Mouse (Mus musculus) adrenal gland, postnatal 36 days (tissue): ENCODE data around the gene Dbil5. TPM values are rescaled to one million over a fixed set of nuclear protein-coding genes. Genes with fewer than 3 reads are reported as not detected.

Experiments
- DNase-seq, 2 experiments: peaks; one replicate each; pipeline ENCODE4 v3.0.0; 2021; ENCODE audit warnings: mixed read lengths in 1 of 2
- total RNA-seq, 2 experiments: library from RNA; stranded (reverse); gene quantifications; 2 replicates each; pipeline ENCODE4 v1.2.3; 2021

The Dbil5 gene
- total RNA-seq, 2 experiments from 2014 or later = not detected

- no peak for DNase-seq
Observed at GRCm38 (mm10) chr11:76225051-76225450, 7.6 kb downstream of the Dbil5 start.

GRCm38 (mm10) chr11:76236136-76236535 lies 18.7 kb downstream of the Dbil5 start:
- no peak for DNase-seq

GRCm38 (mm10) chr11:76239750-76240149 lies 22.3 kb downstream of the Dbil5 start:
- DNase-seq = no peak

- DNase-seq = peak; percentile 94 to 95
Observed at GRCm38 (mm10) chr11:76242901-76243810, 25.7 kb downstream of the Dbil5 start, which contains the start of the genes Mrm3 and Glod4. Gene Mrm3 (plus strand): TSS chr11:76243715. Gene Glod4 (minus strand): TSS chr11:76243725.

- DNase-seq = no peak
Observed at GRCm38 (mm10) chr11:76243811-76244546, 26.6 kb downstream of the Dbil5 start.

- no peak for DNase-seq
Observed at GRCm38 (mm10) chr11:76246439-76246838, 29.0 kb downstream of the Dbil5 start.

GRCm38 (mm10) chr11:76247239-76247638 lies 29.8 kb downstream of the Dbil5 start:
- DNase-seq = no peak

- no peak for DNase-seq
Observed at GRCm38 (mm10) chr11:76252036-76252435, 34.6 kb downstream of the Dbil5 start.

GRCm38 (mm10) chr11:76253145-76253917 lies 35.9 kb downstream of the Dbil5 start:
- peak; percentile 90 for DNase-seq

GRCm38 (mm10) chr11:76253918-76254264 lies 36.5 kb downstream of the Dbil5 start:
- no peak for DNase-seq

- DNase-seq = peak in 1 of 2 experiments; percentile 52
Observed at GRCm38 (mm10) chr11:76255431-76256001, 38.1 kb downstream of the Dbil5 start.

GRCm38 (mm10) chr11:76256129-76256528 lies 38.7 kb downstream of the Dbil5 start:
- no peak for DNase-seq

GRCm38 (mm10) chr11:76257386-76257785 lies 40.0 kb downstream of the Dbil5 start:
- no peak for DNase-seq

- DNase-seq = no peak
Observed at GRCm38 (mm10) chr11:76258511-76258910, 41.1 kb downstream of the Dbil5 start.

- DNase-seq = no peak
Observed at GRCm38 (mm10) chr11:76260208-76261050, 43.0 kb downstream of the Dbil5 start.

- DNase-seq = no peak
Observed at GRCm38 (mm10) chr11:76261224-76261623, 43.8 kb downstream of the Dbil5 start.

GRCm38 (mm10) chr11:76262611-76263351 lies 45.4 kb downstream of the Dbil5 start:
- DNase-seq = no peak

GRCm38 (mm10) chr11:76267550-76267949 lies 50.1 kb downstream of the Dbil5 start:
- peak; percentile 37 to 54 for DNase-seq

- DNase-seq = no peak
Observed at GRCm38 (mm10) chr11:76268001-76268459, 50.6 kb downstream of the Dbil5 start.
